Mouse (Mus musculus): ENCODE data around the gene Abtb1. TPM values are rescaled to one million over a fixed set of nuclear protein-coding genes. Genes with fewer than 3 reads are reported as not detected.

The Abtb1 gene
- polyA plus RNA-seq, 1 experiment from 2014 or later: 31.4 TPM

DNA sequence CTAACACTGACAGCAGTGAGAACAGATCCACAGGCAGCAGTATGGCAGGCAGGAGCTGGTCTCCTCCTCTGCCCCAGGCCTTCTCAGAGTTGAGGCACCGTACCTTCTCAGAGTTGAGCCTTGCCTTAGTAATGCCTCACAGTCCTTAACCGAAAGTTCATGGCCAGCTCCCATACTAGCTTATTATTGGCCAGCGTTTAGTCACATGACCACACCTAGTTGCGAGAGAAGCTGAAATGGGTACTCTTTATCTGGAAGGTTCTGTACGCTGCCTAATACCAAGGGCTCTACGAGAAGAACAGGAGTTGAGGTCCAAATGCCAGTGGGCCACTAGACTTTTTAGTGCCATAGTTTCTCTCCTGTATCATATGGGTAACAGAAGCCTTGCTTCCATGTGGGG, 20.5 kb downstream of the Abtb1 start:
- H3K36me3 ChIP-seq (ENCODE audit: control insufficient read depth, insufficient read depth, low read length): no peaks in the 10 kb centered on the region
- H3K9me3 ChIP-seq (replicated peaks; ENCODE audit: control insufficient read depth, low read length): no peaks in the 10 kb centered on the region
- H3K4me3 ChIP-seq (ENCODE audit: low read depth, low read length): no peak overlapping the region
- no peaks in the 10 kb centered on the region for H3K4me1 ChIP-seq (ENCODE audit: control insufficient read depth, insufficient read depth, low read length)
- H3K9ac ChIP-seq (ENCODE audit: low read length): no peak overlapping the region
- ATAC-seq (no peak), DNase-seq (ENCODE audit: low spot score) (no peak)
- H3K27me3 ChIP-seq (replicated peaks; ENCODE audit: control insufficient read depth, insufficient read depth, low read length): no peaks in the 10 kb centered on the region
- no peak overlapping the region for H3K27ac ChIP-seq (ENCODE audit: low read depth, low read length)
- WGBS: 93% methylated on average over 6 of the region's 6 CpGs
- no peak overlapping the region for H3K4me2 ChIP-seq (ENCODE audit: low read length)

GRCm38 (mm10) chr6:88820853-88821252, 20.9 kb downstream of the Abtb1 start:
- DNase-seq (ENCODE audit: low spot score): no peak
- Histone ChIP-seq H3K9me3 (replicated peaks; ENCODE audit: control insufficient read depth, low read length) (no peaks in the 10 kb centered on the region), H3K36me3 (ENCODE audit: control insufficient read depth, insufficient read depth, low read length) (no peaks in the 10 kb centered on the region), H3K4me1 (ENCODE audit: control insufficient read depth, insufficient read depth, low read length) (no peaks in the 10 kb centered on the region), H3K4me2 (ENCODE audit: low read length) (no peak overlapping the region), H3K27me3 (replicated peaks; ENCODE audit: control insufficient read depth, insufficient read depth, low read length) (no peaks in the 10 kb centered on the region), H3K27ac (ENCODE audit: low read depth, low read length) (no peak overlapping the region; the same call in 1 of the 2 replicates), H3K4me3 (ENCODE audit: low read depth, low read length) (no peak overlapping the region), H3K9ac (ENCODE audit: low read length) (no peak overlapping the region)
- WGBS: 68% methylated on average over 3 of the region's 3 CpGs
- ATAC-seq: no peak

- Histone ChIP-seq H3K9me3 (replicated peaks; ENCODE audit: control insufficient read depth, low read length) (no peaks in the 10 kb centered on the region), H3K27me3 (replicated peaks; ENCODE audit: control insufficient read depth, insufficient read depth, low read length) (no peaks in the 10 kb centered on the region), H3K9ac (ENCODE audit: low read length) (no peak overlapping the region), H3K27ac (ENCODE audit: low read depth, low read length) (no peak overlapping the region), H3K4me1 (ENCODE audit: control insufficient read depth, insufficient read depth, low read length) (no peaks in the 10 kb centered on the region), H3K4me2 (ENCODE audit: low read length) (no peak overlapping the region), H3K36me3 (ENCODE audit: control insufficient read depth, insufficient read depth, low read length) (no peaks in the 10 kb centered on the region), H3K4me3 (ENCODE audit: low read depth, low read length) (no peak overlapping the region)
- DNase-seq (ENCODE audit: low spot score): no peak
- 75% methylated on average over 3 of the region's 3 CpGs for WGBS
- no peak for ATAC-seq
Measured at GRCm38 (mm10) chr6:88816913-88817312, 24.9 kb downstream of the Abtb1 start.

- no peak overlapping the region for H3K4me3 ChIP-seq (ENCODE audit: low read depth, low read length)
- ATAC-seq (no peak), DNase-seq (ENCODE audit: low spot score) (no peak)
- H3K36me3 ChIP-seq (ENCODE audit: control insufficient read depth, insufficient read depth, low read length): no peaks in the 10 kb centered on the region
- H3K9ac ChIP-seq (ENCODE audit: low read length): no peak overlapping the region
- 85% methylated on average over 3 of the region's 3 CpGs for WGBS
- no peaks in the 10 kb centered on the region for H3K9me3 ChIP-seq (replicated peaks; ENCODE audit: control insufficient read depth, low read length)
- no peak overlapping the region for H3K27ac ChIP-seq (ENCODE audit: low read depth, low read length)
- no peaks in the 10 kb centered on the region for H3K27me3 ChIP-seq (replicated peaks; ENCODE audit: control insufficient read depth, insufficient read depth, low read length)
- no peak overlapping the region for H3K4me2 ChIP-seq (ENCODE audit: low read length)
- no peaks in the 10 kb centered on the region for H3K4me1 ChIP-seq (ENCODE audit: control insufficient read depth, insufficient read depth, low read length)
Measured at GRCm38 (mm10) chr6:88815489-88815888, 26.3 kb downstream of the Abtb1 start.

- H3K4me3 ChIP-seq (ENCODE audit: low read depth, low read length): no peak overlapping the region
- H3K36me3 ChIP-seq (ENCODE audit: control insufficient read depth, insufficient read depth, low read length): no peaks in the 10 kb centered on the region
- no peaks in the 10 kb centered on the region for H3K27me3 ChIP-seq (replicated peaks; ENCODE audit: control insufficient read depth, insufficient read depth, low read length)
- no peaks in the 10 kb centered on the region for H3K9me3 ChIP-seq (replicated peaks; ENCODE audit: control insufficient read depth, low read length)
- 61% methylated on average over 3 of the region's 3 CpGs for WGBS
- DNase-seq (ENCODE audit: low spot score) (no peak), ATAC-seq (peak; percentile 45; the same call in 1 of the 2 replicates)
- no peak overlapping the region for H3K9ac ChIP-seq (ENCODE audit: low read length)
- no peak overlapping the region for H3K27ac ChIP-seq (ENCODE audit: low read depth, low read length)
- no peak overlapping the region for H3K4me2 ChIP-seq (ENCODE audit: low read length)
- H3K4me1 ChIP-seq (ENCODE audit: control insufficient read depth, insufficient read depth, low read length): no peaks in the 10 kb centered on the region
Measured at GRCm38 (mm10) chr6:88815036-88815435, 26.7 kb downstream of the Abtb1 start.

GRCm38 (mm10) chr6:88813832-88814231, 28.0 kb downstream of the Abtb1 start:
- no peak overlapping the region for H3K9ac ChIP-seq (ENCODE audit: low read length)
- no peaks in the 10 kb centered on the region for H3K4me1 ChIP-seq (ENCODE audit: control insufficient read depth, insufficient read depth, low read length)
- H3K27ac ChIP-seq (ENCODE audit: low read depth, low read length): no peak overlapping the region
- WGBS: 85% methylated on average over 10 of the region's 10 CpGs
- no peak overlapping the region for H3K4me2 ChIP-seq (ENCODE audit: low read length)
- H3K4me3 ChIP-seq (ENCODE audit: low read depth, low read length): no peak overlapping the region
- ATAC-seq (no peak), DNase-seq (ENCODE audit: low spot score) (no peak)
- H3K27me3 ChIP-seq (replicated peaks; ENCODE audit: control insufficient read depth, insufficient read depth, low read length): no peaks in the 10 kb centered on the region
- no peaks in the 10 kb centered on the region for H3K36me3 ChIP-seq (ENCODE audit: control insufficient read depth, insufficient read depth, low read length)
- no peaks in the 10 kb centered on the region for H3K9me3 ChIP-seq (replicated peaks; ENCODE audit: control insufficient read depth, low read length)

DNA sequence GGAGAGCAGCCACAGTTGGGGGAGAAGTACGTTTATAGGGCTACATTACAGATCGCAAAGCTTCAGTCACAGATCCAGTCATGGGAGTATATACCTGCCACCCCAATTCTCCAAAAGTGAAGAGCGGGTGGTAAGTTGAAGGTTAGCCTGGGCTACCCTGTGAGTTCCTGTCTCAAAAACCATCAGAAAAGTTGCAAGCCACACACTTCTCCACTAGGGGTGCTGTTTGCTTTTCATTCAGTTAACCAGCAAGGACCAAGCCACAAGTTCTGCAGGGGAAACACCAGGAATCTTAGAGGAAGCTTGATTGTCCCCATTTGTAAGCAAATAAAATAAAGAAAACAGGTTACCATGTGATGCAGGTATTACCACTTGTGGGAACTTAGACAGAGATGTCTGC, 28.9 kb downstream of the Abtb1 start:
- 69% methylated on average over 3 of the region's 3 CpGs for WGBS
- Histone ChIP-seq H3K27me3 (replicated peaks; ENCODE audit: control insufficient read depth, insufficient read depth, low read length) (no peaks in the 10 kb centered on the region), H3K4me2 (ENCODE audit: low read length) (no peak overlapping the region), H3K9ac (ENCODE audit: low read length) (no peak overlapping the region), H3K4me1 (ENCODE audit: control insufficient read depth, insufficient read depth, low read length) (no peaks in the 10 kb centered on the region), H3K27ac (ENCODE audit: low read depth, low read length) (no peak overlapping the region), H3K36me3 (ENCODE audit: control insufficient read depth, insufficient read depth, low read length) (no peaks in the 10 kb centered on the region), H3K9me3 (replicated peaks; ENCODE audit: control insufficient read depth, low read length) (no peaks in the 10 kb centered on the region), H3K4me3 (ENCODE audit: low read depth, low read length) (no peak overlapping the region)
- no peak for ATAC-seq
- DNase-seq (ENCODE audit: low spot score): peak; percentile 71

- H3K36me3 ChIP-seq (ENCODE audit: control insufficient read depth, insufficient read depth, low read length): no peaks in the 10 kb centered on the region
Measured at GRCm38 (mm10) chr6:88811880-88812400, 29.8 kb downstream of the Abtb1 start.

GRCm38 (mm10) chr6:88811396-88811795, 30.4 kb downstream of the Abtb1 start:
- H3K36me3 ChIP-seq (ENCODE audit: control insufficient read depth, insufficient read depth, low read length): no peaks in the 10 kb centered on the region
- H3K27ac ChIP-seq (ENCODE audit: low read depth, low read length): no peak overlapping the region
- H3K9me3 ChIP-seq (replicated peaks; ENCODE audit: control insufficient read depth, low read length): no peaks in the 10 kb centered on the region
- WGBS: 70% methylated on average over 3 of the region's 7 CpGs
- H3K4me3 ChIP-seq (ENCODE audit: low read depth, low read length): no peak overlapping the region
- DNase-seq (ENCODE audit: low spot score): no peak
- no peaks in the 10 kb centered on the region for H3K4me1 ChIP-seq (ENCODE audit: control insufficient read depth, insufficient read depth, low read length)
- no peak for ATAC-seq
- H3K9ac ChIP-seq (ENCODE audit: low read length): no peak overlapping the region
- H3K27me3 ChIP-seq (replicated peaks; ENCODE audit: control insufficient read depth, insufficient read depth, low read length): no peaks in the 10 kb centered on the region
- H3K4me2 ChIP-seq (ENCODE audit: low read length): no peak overlapping the region

More at GRCm38 (mm10) chr6:88811880-88812400, 29.8 kb downstream of the Abtb1 start:
- Histone ChIP-seq H3K4me3 (ENCODE audit: low read depth, low read length) (no peak overlapping the region), H3K4me2 (ENCODE audit: low read length) (no peak overlapping the region), H3K4me1 (ENCODE audit: control insufficient read depth, insufficient read depth, low read length) (no peaks in the 10 kb centered on the region), H3K9me3 (replicated peaks; ENCODE audit: control insufficient read depth, low read length) (no peaks in the 10 kb centered on the region), H3K9ac (ENCODE audit: low read length) (no peak overlapping the region), H3K27me3 (replicated peaks; ENCODE audit: control insufficient read depth, insufficient read depth, low read length) (no peaks in the 10 kb centered on the region), H3K27ac (ENCODE audit: low read depth, low read length) (no peak overlapping the region)
- DNase-seq (ENCODE audit: low spot score) (no peak), ATAC-seq (no peak)
- WGBS: 67% methylated on average over 7 of the region's 7 CpGs
